ENCODE assay signal across 8 mouse cellular contexts in genomic region chr10:80494732-80495131, GRCm38 (mm10). TPM values are rescaled to one million over a fixed set of nuclear protein-coding genes. Genes with fewer than 3 reads are reported as not detected.
DNase-seq lines count a peak whose midpoint lies in the region; ATAC-seq and TF ChIP-seq lines count a peak whose summit lies in the region.

Gene Onecut3 (plus strand): TSS chr10:80494835.

- no peak for DNase-seq in layer of hippocampus, adult 2 months (ENCODE audit: low spot score in 2 of 2)
- DNase-seq in layer of hippocampus, postnatal 25 days (ENCODE audit: extremely low spot score in 1 of 2, low spot score in 1 of 2) = no peak
- peak; percentile 59 for DNase-seq in embryonic facial prominence, embryonic 11.5 days (ENCODE audit: low spot score)
- DNase-seq in liver, embryonic 11.5 days (ENCODE audit: low spot score) = peak; percentile 72
- peak; percentile 53 to 58 for DNase-seq in natural killer cell, adult 2 months (ENCODE audit: low spot score in 2 of 2)
- no peak for DNase-seq in frontal cortex, postnatal 25 days (ENCODE audit: low spot score in 2 of 2)
- no peak for DNase-seq in frontal cortex, postnatal 36 days (ENCODE audit: low spot score in 2 of 2)

- no peak within 1 kb of the TSS; the same call in 1 of the 2 replicates for H3K9ac ChIP-seq in embryonic facial prominence, embryonic 11.5 days (replicated peaks; ENCODE audit: low read length)
- peak within 1 kb of the TSS; percentile 58 for H3K9ac ChIP-seq in hindbrain, embryonic 12.5 days
- peak within 1 kb of the TSS; percentile 48; the same call in 1 of the 2 replicates for H3K9ac ChIP-seq in liver, embryonic 11.5 days (ENCODE audit: low read depth, low read length)

- H3K4me2 ChIP-seq in embryonic facial prominence, embryonic 11.5 days (ENCODE audit: low read depth, low read length) = peak within 1 kb of the TSS; percentile 58
- peak within 1 kb of the TSS; percentile 51 for H3K4me2 ChIP-seq in hindbrain, embryonic 12.5 days (replicated peaks)
- peak within 1 kb of the TSS; percentile 68 for H3K4me2 ChIP-seq in liver, embryonic 11.5 days

- peaks cover 99% of the 10 kb centered on the region for H3K27me3 ChIP-seq in embryonic facial prominence, embryonic 11.5 days (ENCODE audit: control insufficient read depth, insufficient read depth, low read length)
- peaks cover 99% of the 10 kb centered on the region for H3K27me3 ChIP-seq in hindbrain, embryonic 12.5 days
- peaks cover 100% of the 10 kb centered on the region for H3K27me3 ChIP-seq in liver, embryonic 11.5 days (replicated peaks; ENCODE audit: control insufficient read depth, insufficient read depth, low read length)

- H3K4me1 ChIP-seq in embryonic facial prominence, embryonic 11.5 days (ENCODE audit: control insufficient read depth, insufficient read depth, low read length) = peaks cover 10% of the 10 kb centered on the region
- peaks cover 30% of the 10 kb centered on the region for H3K4me1 ChIP-seq in hindbrain, embryonic 12.5 days
- H3K4me1 ChIP-seq in liver, embryonic 11.5 days (replicated peaks; ENCODE audit: control insufficient read depth, insufficient read depth, low read length) = peaks cover 14% of the 10 kb centered on the region

- peak within 1 kb of the TSS; percentile 43 for H3K4me3 ChIP-seq in layer of hippocampus, adult 2 months
- peak within 1 kb of the TSS; percentile 35 for H3K4me3 ChIP-seq in embryonic facial prominence, embryonic 11.5 days (ENCODE audit: low read depth, low read length)
- peak within 1 kb of the TSS; percentile 41 for H3K4me3 ChIP-seq in hindbrain, embryonic 12.5 days
- peak within 1 kb of the TSS; percentile 54 for H3K4me3 ChIP-seq in liver, embryonic 11.5 days (ENCODE audit: low read depth, low read length)

- H3K36me3 ChIP-seq in embryonic facial prominence, embryonic 11.5 days (replicated peaks; ENCODE audit: control insufficient read depth, insufficient read depth, low read depth, low read length) = no peaks in the 10 kb centered on the region
- H3K36me3 ChIP-seq in hindbrain, embryonic 12.5 days = no peaks in the 10 kb centered on the region
- H3K36me3 ChIP-seq in liver, embryonic 11.5 days (ENCODE audit: control insufficient read depth, insufficient read depth, low read length) = no peaks in the 10 kb centered on the region

- under 1% methylated on average over 41 of the region's 42 CpGs for WGBS in embryonic facial prominence, embryonic 11.5 days
- 2% methylated on average over 41 of the region's 42 CpGs for WGBS in hindbrain, embryonic 12.5 days
- WGBS in liver, embryonic 11.5 days = 3% methylated on average over 24 of the region's 42 CpGs

- peak; percentile 25; the same call in 1 of the 2 replicates for TF ChIP-seq CTCF in layer of hippocampus, adult 2 months (conservative IDR thresholded peaks at IDR 0.05)

- no peaks in the 10 kb centered on the region for H3K9me3 ChIP-seq in embryonic facial prominence, embryonic 11.5 days (replicated peaks; ENCODE audit: control insufficient read depth, low read length)
- H3K9me3 ChIP-seq in hindbrain, embryonic 12.5 days (replicated peaks) = no peaks in the 10 kb centered on the region
- H3K9me3 ChIP-seq in liver, embryonic 11.5 days (ENCODE audit: control insufficient read depth, low read length) = no peaks in the 10 kb centered on the region

- ATAC-seq in embryonic facial prominence, embryonic 11.5 days (replicated peaks; ENCODE audit: insufficient number of reproducible peaks, low FRiP score, low TSS enrichment, low read depth) = peak; percentile 22; the same call in 1 of the 2 replicates
- ATAC-seq in hindbrain, embryonic 12.5 days (ENCODE audit: low FRiP score) = peak; percentile 40
- ATAC-seq in liver, embryonic 11.5 days (replicated peaks; ENCODE audit: low FRiP score) = 0 out of 2 replicates have a peak, but pooled peaks have one; percentile 35

- H3K27ac ChIP-seq in layer of hippocampus, adult 2 months = no peak within 1 kb of the TSS
- no peak within 1 kb of the TSS for H3K27ac ChIP-seq in embryonic facial prominence, embryonic 11.5 days (replicated peaks; ENCODE audit: low read depth, low read length)
- H3K27ac ChIP-seq in hindbrain, embryonic 12.5 days = peak within 1 kb of the TSS; percentile 70
- H3K27ac ChIP-seq in liver, embryonic 11.5 days (ENCODE audit: low read depth, low read length) = peak within 1 kb of the TSS; percentile 43

RNA-seq across cellular contexts. Expression of gene Onecut3, which starts in this region (rescaled TPM):
- total RNA-seq in layer of hippocampus, adult 2 months (2021) = not detected
- total RNA-seq in layer of hippocampus, postnatal 25 days (2021) = not detected
- polyA plus RNA-seq in embryonic facial prominence, embryonic 11.5 days (2014; fragmentation: Nextera tagmentation; extraction: Ambion mirVana) = 0.22 and 0.43 TPM in 2 replicates
- polyA plus RNA-seq in hindbrain, embryonic 12.5 days (2016; fragmentation: Nextera tagmentation; extraction: Ambion mirVana) = 1.7 and 2.3 TPM in 2 replicates
- 0.94 and 1.3 TPM in 2 replicates for polyA plus RNA-seq in liver, embryonic 11.5 days (2014; fragmentation: Nextera tagmentation; extraction: Ambion mirVana)

Comparison
In these comparisons a context has a peak if more than half of its experiments do, and no peak if none do; other contexts are left out.
1. Peak in DNase-seq, ATAC-seq, H3K4me3 ChIP-seq and H3K4me2 ChIP-seq in embryonic facial prominence, embryonic 11.5 days; RNA of the gene not detected or under 1 TPM.
2. DNase-seq: peak in liver, embryonic 11.5 days (single experiment) and natural killer cell, adult 2 months (2 of 2); none in layer of hippocampus, adult 2 months (0 of 2), layer of hippocampus, postnatal 25 days (0 of 2), frontal cortex, postnatal 25 days (0 of 2) and frontal cortex, postnatal 36 days (0 of 2).
3. H3K27ac ChIP-seq: peak in hindbrain, embryonic 12.5 days (single experiment) and liver, embryonic 11.5 days (single experiment); none in layer of hippocampus, adult 2 months (single experiment) and embryonic facial prominence, embryonic 11.5 days (single experiment).
4. Peak in every context shown above with its lines, with median percentiles within 50 percentile points of each other: H3K4me3 ChIP-seq, ATAC-seq and H3K4me2 ChIP-seq.